Mouse (Mus musculus) kidney, adult 2 months (tissue): ENCODE measurements around the gene Nln. TPM values are rescaled to one million over a fixed set of nuclear protein-coding genes. Genes with fewer than 3 reads are reported as not detected.

Experiments used
- DNase-seq: peaks from one replicate; pipeline ENCODE4 v3.0.0; 2021
- H3K27ac ChIP-seq: fragments of 200-500 bp; 2 replicates; pipeline ENCODE4 v1.5.1; 2012; ENCODE audit warnings: low read depth, low read length, control low read depth, inconsistent platforms; ENCODE audit not compliant: insufficient read depth
- H3K27me3 ChIP-seq: fragments of 200-500 bp; replicated peaks from 2 replicates; pipeline ENCODE4 v1.6.1; 2012; ENCODE audit warnings: mild to moderate bottlenecking, moderate library complexity, low read length, inconsistent platforms; ENCODE audit not compliant: control insufficient read depth, insufficient read depth
- H3K36me3 ChIP-seq: fragments of 200-500 bp; 2 replicates; pipeline ENCODE4 v1.6.1; 2012; ENCODE audit warnings: mild to moderate bottlenecking, moderate library complexity, low read length, inconsistent platforms; ENCODE audit not compliant: control insufficient read depth, insufficient read depth
- H3K4me1 ChIP-seq: fragments of 200-500 bp; 2 replicates; pipeline ENCODE4 v1.6.1; 2011; ENCODE audit warnings: low read length; ENCODE audit not compliant: control insufficient read depth, insufficient read depth
- H3K4me3 ChIP-seq: fragments of 200-500 bp; 2 replicates; pipeline ENCODE4 v1.5.1; 2011; ENCODE audit warnings: mild to moderate bottlenecking, low read depth, low read length, control low read depth; ENCODE audit not compliant: insufficient read depth
- CTCF ChIP-seq: fragments of 200-500 bp; conservative IDR thresholded peaks from 2 replicates; pipeline ENCODE4 v1.5.1; 2011; ENCODE audit warnings: low read depth, mild to moderate bottlenecking, control low read depth, low read length, moderate library complexity, mixed read lengths; ENCODE audit not compliant: insufficient read depth, insufficient read length
- POLR2A ChIP-seq: fragments of 200-500 bp; IDR thresholded peaks from one replicate; pipeline ENCODE4 v1.6.1; 2011; ENCODE audit warnings: low read depth, low read length, control low read depth
- WGBS: fragments of 180-500 bp; shearing (Covaris S2); methylation state at CpG from one replicate; pipeline ENCODE4 v1.1.7; 2018; 5-methylcytosine and 5-hydroxymethylcytosine counted together
- polyA plus RNA-seq: library from polyadenylated mRNA; depleted of rRNA; stranded (reverse); fragments of >200 nt; gene quantifications from 2 replicates; pipeline ENCODE4 v1.2.3, GENCODE M21; 2012

Gene Nln
- polyA plus RNA-seq, 1 experiment: 11.3 TPM

- Histone ChIP-seq H3K27ac (no peak overlapping the region), H3K36me3 (no peaks in the 10 kb centered on the region), H3K27me3 (no peaks in the 10 kb centered on the region), H3K4me3 (no peak overlapping the region), H3K4me1 (no peaks in the 10 kb centered on the region)
- DNase-seq: no peak
- no peak for TF ChIP-seq POLR2A
- WGBS: 81% methylated on average over 18 of the region's 18 CpGs
Measured at GRCm38 (mm10) chr13:104015246-104016105, 93.9 kb downstream of the Nln start.

- H3K4me1 ChIP-seq: no peaks in the 10 kb centered on the region
- H3K27ac ChIP-seq: no peak overlapping the region
- 85% methylated on average over 11 of the region's 11 CpGs for WGBS
- no peak overlapping the region for H3K4me3 ChIP-seq
- DNase-seq: no peak
- H3K27me3 ChIP-seq: no peaks in the 10 kb centered on the region
- H3K36me3 ChIP-seq: no peaks in the 10 kb centered on the region
- TF ChIP-seq CTCF (no peak), POLR2A (no peak)
Measured at GRCm38 (mm10) chr13:104014038-104014437, 95.4 kb downstream of the Nln start.

- 74% methylated on average over 6 of the region's 6 CpGs for WGBS
- TF ChIP-seq POLR2A (no peak), CTCF (no peak)
Measured at GRCm38 (mm10) chr13:104013380-104013779, 96.0 kb downstream of the Nln start.

GRCm38 (mm10) chr13:104012214-104012833, 97.1 kb downstream of the Nln start:
- TF ChIP-seq CTCF (no peak), POLR2A (no peak)
- Histone ChIP-seq H3K27ac (no peak overlapping the region), H3K27me3 (no peaks in the 10 kb centered on the region), H3K4me3 (no peak overlapping the region), H3K36me3 (no peaks in the 10 kb centered on the region), H3K4me1 (no peaks in the 10 kb centered on the region)
- 83% methylated on average over 11 of the region's 11 CpGs for WGBS
- no peak for DNase-seq

More at GRCm38 (mm10) chr13:104013380-104013779, 96.0 kb downstream of the Nln start:
- Histone ChIP-seq H3K4me3 (no peak overlapping the region), H3K4me1 (no peaks in the 10 kb centered on the region), H3K27me3 (no peaks in the 10 kb centered on the region), H3K27ac (no peak overlapping the region), H3K36me3 (no peaks in the 10 kb centered on the region)
- DNase-seq: no peak

GRCm38 (mm10) chr13:104011289-104011688, 98.1 kb downstream of the Nln start:
- no peak overlapping the region for H3K27ac ChIP-seq
- TF ChIP-seq CTCF (no peak), POLR2A (no peak)
- DNase-seq: no peak
- no peak overlapping the region for H3K4me3 ChIP-seq
- no peaks in the 10 kb centered on the region for H3K4me1 ChIP-seq
- H3K36me3 ChIP-seq: no peaks in the 10 kb centered on the region
- 96% methylated on average over 5 of the region's 5 CpGs for WGBS
- no peaks in the 10 kb centered on the region for H3K27me3 ChIP-seq

- no peak overlapping the region for H3K27ac ChIP-seq
- H3K4me1 ChIP-seq: no peaks in the 10 kb centered on the region
- no peak for DNase-seq
- H3K27me3 ChIP-seq: no peaks in the 10 kb centered on the region
- H3K36me3 ChIP-seq: no peaks in the 10 kb centered on the region
- H3K4me3 ChIP-seq: no peak overlapping the region
- TF ChIP-seq CTCF (no peak), POLR2A (no peak)
- WGBS: 87% methylated on average over 6 of the region's 6 CpGs
Measured at GRCm38 (mm10) chr13:104005231-104005845, 104.1 kb downstream of the Nln start.

- TF ChIP-seq POLR2A (no peak), CTCF (no peak)
- Histone ChIP-seq H3K4me3 (no peak overlapping the region), H3K27me3 (no peaks in the 10 kb centered on the region), H3K4me1 (no peaks in the 10 kb centered on the region), H3K36me3 (no peaks in the 10 kb centered on the region), H3K27ac (no peak overlapping the region)
- DNase-seq: no peak
- WGBS: 85% methylated on average over 5 of the region's 5 CpGs
Measured at GRCm38 (mm10) chr13:103994085-103994455, 115.3 kb downstream of the Nln start.
